Comparison of ENCODE assay signal across 14 mouse cellular contexts in genomic region chr19:14576311-14576710, GRCm38 (mm10).
"Had no signal": no experiment of that assay in that cellular context is flagged by ENCODE, and none has a peak within 500 bp of the region (broad histone marks: within the 10 kb centered on the region; RNA-seq: fewer than 3 reads in every experiment).

No protein-coding gene starts in this region.

- H3K27me3 ChIP-seq: intestine, embryonic 15.5 days; limb, embryonic 15.5 days; lung, embryonic 15.5 days; neural tube, embryonic 15.5 days had no signal

- H3K9me3 ChIP-seq: intestine, embryonic 15.5 days; limb, embryonic 15.5 days; lung, embryonic 15.5 days; midbrain, embryonic 10.5 days; neural tube, embryonic 15.5 days had no signal

- DNase-seq: kidney, adult 18-20 months; kidney, postnatal 10 days; kidney, postnatal 4 days; lung, postnatal 14 days; midbrain, embryonic 14.5 days; thymus, adult 18-20 months; thymus, postnatal 14 days had no signal

- ATAC-seq: intestine, embryonic 15.5 days had no signal

- H3K4me3 ChIP-seq: intestine, embryonic 15.5 days; limb, embryonic 15.5 days; lung, embryonic 15.5 days; midbrain, embryonic 10.5 days; myocyte; neural tube, embryonic 15.5 days had no signal

- H3K36me3 ChIP-seq: lung, embryonic 15.5 days; neural tube, embryonic 15.5 days had no signal

- H3K27ac ChIP-seq: intestine, embryonic 15.5 days; limb, embryonic 15.5 days; lung, embryonic 15.5 days; midbrain, embryonic 10.5 days; neural tube, embryonic 15.5 days; stomach, postnatal 0 days had no signal

- H3K9ac ChIP-seq: intestine, embryonic 15.5 days; limb, embryonic 15.5 days; lung, embryonic 15.5 days; neural tube, embryonic 15.5 days had no signal

- H3K4me2 ChIP-seq: intestine, embryonic 15.5 days; limb, embryonic 15.5 days; lung, embryonic 15.5 days; neural tube, embryonic 15.5 days had no signal

- H3K4me1 ChIP-seq: intestine, embryonic 15.5 days; lung, embryonic 15.5 days; neural tube, embryonic 15.5 days had no signal
